In genomic region chr1:138448635-138449475, GRCm38 (mm10) we compare ENCODE assay signal across 12 mouse cellular contexts.
DNase-seq lines count a peak whose midpoint lies in the region; ATAC-seq lines count a peak whose summit lies in the region.
"Had no signal": no experiment of that assay in that cellular context is flagged by ENCODE, and none has a peak within 500 bp of the region (broad histone marks: within the 10 kb centered on the region; RNA-seq: fewer than 3 reads in every experiment).

No protein-coding gene starts in this region.

- H3K27ac ChIP-seq in hindbrain, embryonic 14.5 days = no peak overlapping the region
- H3K27ac ChIP-seq in midbrain, embryonic 14.5 days (replicated peaks; ENCODE audit: low read depth, low read length) = peak overlapping the region; percentile 15
- H3K27ac ChIP-seq: liver, embryonic 14.5 days; macrophage had no signal

- no peak for DNase-seq in frontal cortex, postnatal 25 days (ENCODE audit: low spot score in 2 of 2)
- peak; percentile 41 for DNase-seq in CD4-positive helper T cell, adult 2 months (ENCODE audit: low read depth, low spot score)
- no peak for DNase-seq in hindbrain, embryonic 14.5 days (ENCODE audit: low spot score)
- peak; percentile 51 for DNase-seq in midbrain, embryonic 14.5 days
- no peak for DNase-seq in frontal cortex, postnatal 10 days (ENCODE audit: low spot score in 2 of 2)
- DNase-seq in kidney, adult 11 months = no peak
- DNase-seq: cerebellum, adult 9-10 months; heart, adult 18-20 months had no signal

- no peaks in the 10 kb centered on the region for H3K36me3 ChIP-seq in hindbrain, embryonic 14.5 days (replicated peaks; ENCODE audit: control insufficient read depth, insufficient read depth)
- H3K36me3 ChIP-seq in midbrain, embryonic 14.5 days (ENCODE audit: control insufficient read depth, insufficient read depth, low read length) = no peaks in the 10 kb centered on the region

- no peaks in the 10 kb centered on the region for H3K27me3 ChIP-seq in hindbrain, embryonic 14.5 days (ENCODE audit: control insufficient read depth, insufficient read depth, low read length)
- no peaks in the 10 kb centered on the region for H3K27me3 ChIP-seq in midbrain, embryonic 14.5 days (ENCODE audit: control insufficient read depth, insufficient read depth, low read length)

- ATAC-seq in frontal cortex, adult (ENCODE audit: low TSS enrichment) = peak; percentile 64; the same call in 1 of the 2 replicates
- no peak for ATAC-seq in hindbrain, embryonic 14.5 days (ENCODE audit: low FRiP score)
- peak; percentile 43; the same call in 1 of the 2 replicates for ATAC-seq in midbrain, embryonic 14.5 days (ENCODE audit: low FRiP score, low TSS enrichment)
- no peak for ATAC-seq in CD4-positive, CD25-positive, alpha-beta regulatory T cell, adult 4 months

- no peaks in the 10 kb centered on the region for H3K4me1 ChIP-seq in hindbrain, embryonic 14.5 days (replicated peaks; ENCODE audit: control insufficient read depth, insufficient read depth, low read length)
- 0 out of 2 replicates have a peak, but pooled peaks cover 2% of the 10 kb centered on the region for H3K4me1 ChIP-seq in midbrain, embryonic 14.5 days (ENCODE audit: control insufficient read depth, insufficient read depth, low read length)

- no peak overlapping the region for H3K9ac ChIP-seq in hindbrain, embryonic 14.5 days
- no peak overlapping the region; the same call in 1 of the 2 replicates for H3K9ac ChIP-seq in midbrain, embryonic 14.5 days (replicated peaks; ENCODE audit: low read length)
- H3K9ac ChIP-seq: liver, embryonic 14.5 days had no signal

- no peaks in the 10 kb centered on the region for H3K9me3 ChIP-seq in hindbrain, embryonic 14.5 days (ENCODE audit: control insufficient read depth, low read length)
- no peaks in the 10 kb centered on the region for H3K9me3 ChIP-seq in midbrain, embryonic 14.5 days (ENCODE audit: control insufficient read depth, low read length)

- H3K4me2 ChIP-seq in hindbrain, embryonic 14.5 days (replicated peaks) = peak overlapping the region; percentile 17; the same call in 1 of the 2 replicates
- peak overlapping the region; percentile 25 for H3K4me2 ChIP-seq in midbrain, embryonic 14.5 days (ENCODE audit: low read length)

- H3K4me3 ChIP-seq in hindbrain, embryonic 14.5 days (replicated peaks; ENCODE audit: low read length) = no peak overlapping the region
- no peak overlapping the region for H3K4me3 ChIP-seq in midbrain, embryonic 14.5 days (replicated peaks; ENCODE audit: low read depth, low read length)

- 57% methylated on average over 15 of the region's 15 CpGs for WGBS in hindbrain, embryonic 14.5 days
- WGBS in midbrain, embryonic 14.5 days = 48% methylated on average over 15 of the region's 15 CpGs

Comparison
In these comparisons a context has a peak if more than half of its experiments do, and no peak if none do; other contexts are left out.
1. ATAC-seq: peak in frontal cortex, adult (single experiment) and midbrain, embryonic 14.5 days (single experiment); none in hindbrain, embryonic 14.5 days (single experiment) and CD4-positive, CD25-positive, alpha-beta regulatory T cell, adult 4 months (single experiment).
2. DNase-seq: peak in CD4-positive helper T cell, adult 2 months (single experiment) and midbrain, embryonic 14.5 days (single experiment); none in frontal cortex, postnatal 25 days (0 of 2), hindbrain, embryonic 14.5 days (single experiment), frontal cortex, postnatal 10 days (0 of 2) and kidney, adult 11 months (single experiment).